Mouse (Mus musculus) right cerebral cortex, postnatal 25 days (tissue): Measurements from ENCODE around the gene Surf1.
"Not testable (repeated sequence)": the region's sequence is repeated elsewhere in the genome, so short reads cannot be mapped to it uniquely, and the experiment has no call there.

ENCODE experiments used
- DNase-seq: peaks from one replicate; pipeline ENCODE4 v3.0.0; 2022

Surf1 gene

GRCm38 (mm10) chr2:26885541-26885940 is 30.8 kb downstream of the Surf1 start:
- not testable (repeated sequence) for DNase-seq

DNA sequence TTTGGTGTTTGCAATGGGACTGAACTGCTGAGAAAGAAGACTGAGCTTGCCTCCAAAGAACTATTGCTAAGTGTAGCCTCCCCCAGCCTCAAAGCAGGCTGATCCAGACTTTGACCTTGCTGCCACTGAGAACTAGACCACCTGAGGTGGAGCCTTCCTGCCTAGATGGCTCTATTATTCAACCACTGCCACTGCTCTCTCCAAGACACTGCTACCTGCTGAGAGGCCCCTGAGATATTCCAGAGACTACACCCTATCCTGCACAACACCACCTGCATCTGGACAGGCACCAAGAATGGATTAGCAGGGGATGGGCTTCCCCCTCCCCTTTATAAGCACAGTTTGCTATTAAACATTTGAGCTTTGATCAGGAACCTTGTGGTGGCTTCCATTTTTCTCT is 37.8 kb downstream of the Surf1 start:
- DNase-seq: no peak

- DNase-seq: no peak
These were observed 45.7 kb downstream of the Surf1 start for GRCm38 (mm10) chr2:26870666-26871065.

DNA sequence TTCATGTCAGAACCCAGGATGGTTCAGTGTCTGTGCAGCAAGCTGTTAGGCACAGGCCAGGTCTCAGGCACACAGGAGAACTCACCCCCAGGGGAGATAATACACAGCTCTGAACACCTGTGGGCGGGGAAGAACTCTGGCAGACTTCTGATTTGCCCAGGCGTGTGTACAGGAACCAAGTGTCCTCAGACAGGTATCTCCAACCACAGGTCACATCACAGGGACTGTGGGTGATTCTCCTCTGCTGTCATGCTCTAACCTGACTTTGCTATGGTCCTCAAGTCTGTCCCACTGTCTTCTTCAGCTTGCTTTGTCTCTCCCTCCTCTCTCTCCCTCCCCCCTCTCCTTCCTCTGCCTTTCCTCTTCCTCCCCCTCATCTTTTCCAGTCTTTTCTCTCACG is 51.5 kb downstream of the Surf1 start, which contains the start of gene Abo:
Gene Abo (minus strand): TSS at position 101 of the 400 bp plus-strand sequence.
- DNase-seq: no peak
